Mouse (Mus musculus) C2C12 (cell line): ENCODE data around the gene Prkce.

ENCODE experiments used
- CEBPB ChIP-seq: IDR thresholded peaks from one replicate; pipeline ENCODE4 v1.6.1; 2011; ENCODE audit warnings: low read depth, mild to moderate bottlenecking, control low read depth, moderate library complexity
- CTCF ChIP-seq: IDR thresholded peaks from one replicate; pipeline ENCODE4 v1.5.1; 2011; ENCODE audit not compliant: control insufficient read depth, insufficient read depth, insufficient read length
- FOSL1 ChIP-seq: IDR thresholded peaks from one replicate; pipeline ENCODE4 v1.8.0; 2011; ENCODE audit warnings: mild to moderate bottlenecking, low read length; ENCODE audit not compliant: poor library complexity, insufficient read depth, severe bottlenecking
- MYOD1 ChIP-seq: IDR thresholded peaks from one replicate; pipeline ENCODE4 v1.6.1; 2011; ENCODE audit warnings: low read depth; ENCODE audit not compliant: control insufficient read depth, insufficient read length

DNA sequence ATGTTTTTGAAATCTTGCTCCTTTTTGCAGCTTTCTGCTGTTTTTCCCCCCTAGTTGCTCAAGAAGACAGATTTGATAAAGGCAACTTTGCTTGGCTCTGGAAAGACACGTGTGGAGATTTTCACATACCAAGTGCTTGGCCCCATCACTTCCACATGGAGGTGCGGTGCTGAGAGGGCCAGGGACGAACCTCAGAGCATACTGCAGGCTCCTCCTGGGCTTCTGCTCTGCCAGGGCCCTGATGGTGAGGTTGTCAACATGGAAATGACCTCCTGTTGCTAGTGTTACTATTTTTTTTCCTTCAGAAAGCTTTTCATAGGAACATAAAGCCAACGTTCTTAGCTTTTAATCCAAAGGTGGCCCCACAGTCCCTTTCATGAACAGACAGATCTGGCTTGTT is 191.3 kb downstream of the Prkce start:
- TF ChIP-seq CTCF (no peak), CEBPB (no peak), FOSL1 (no peak), MYOD1 (no peak)
